Mouse (Mus musculus) embryonic facial prominence, embryonic 14.5 days (tissue): ENCODE measurements around the gene Atp6v0b. TPM values are rescaled to one million over a fixed set of nuclear protein-coding genes. Genes with fewer than 3 reads are reported as not detected.

ENCODE experiments used
- ATAC-seq: fragments of 200-750 bp; cut with Nextera tagmentation; 2 replicates; pipeline ENCODE4 v1.8.0; 2017; ENCODE audit warnings: low read depth, moderate number of reproducible peaks, moderate TSS enrichment
- DNase-seq: peaks from one replicate; pipeline ENCODE4 v3.0.0-alpha.2; 2015; ENCODE audit warnings: low spot score
- H3K27ac ChIP-seq: fragments of 300-500 bp; sonication (generic); replicated peaks from 2 replicates; pipeline ENCODE4 v1.5.1; 2014; ENCODE audit warnings: low read depth, mild to moderate bottlenecking, low read length, moderate library complexity
- H3K27me3 ChIP-seq: fragments of 300-500 bp; sonication (generic); replicated peaks from 2 replicates; pipeline ENCODE4 v1.6.1; 2014; ENCODE audit warnings: low read length; ENCODE audit not compliant: control insufficient read depth, insufficient read depth
- H3K36me3 ChIP-seq: fragments of 300-500 bp; sonication (generic); 2 replicates; pipeline ENCODE4 v1.6.1; 2014; ENCODE audit warnings: low read length, mixed read lengths; ENCODE audit not compliant: control insufficient read depth, insufficient read depth
- H3K4me1 ChIP-seq: fragments of 300-500 bp; sonication (generic); 2 replicates; pipeline ENCODE4 v1.6.1; 2014; ENCODE audit warnings: antibody characterized with exemption, low read length; ENCODE audit not compliant: control insufficient read depth, insufficient read depth
- H3K4me2 ChIP-seq: fragments of 300-500 bp; sonication (generic); 2 replicates; pipeline ENCODE4 v1.6.1; 2014; ENCODE audit warnings: low read depth, mild to moderate bottlenecking, low read length, moderate library complexity, mixed read lengths
- H3K4me3 ChIP-seq: fragments of 300-500 bp; sonication (generic); 2 replicates; pipeline ENCODE4 v1.5.1; 2014; ENCODE audit warnings: low read depth, mild to moderate bottlenecking, low read length
- H3K9ac ChIP-seq: fragments of 300-500 bp; sonication (generic); 2 replicates; pipeline ENCODE4 v1.6.1; 2014; ENCODE audit warnings: low read depth, mild to moderate bottlenecking, low read length, moderate library complexity, mixed read lengths
- H3K9me3 ChIP-seq: fragments of 300-500 bp; sonication (generic); 2 replicates; pipeline ENCODE4 v1.6.1; 2016; ENCODE audit warnings: low read length; ENCODE audit not compliant: control insufficient read depth
- WGBS: fragments of 180-500 bp; shearing (Covaris S2); extraction: QIAGEN DNeasy Blood & Tissue Kit; methylation state at CpG from one replicate; pipeline ENCODE4 v1.1.7; 2014; 5-methylcytosine and 5-hydroxymethylcytosine counted together
- polyA plus RNA-seq: library from polyadenylated mRNA; unstranded; fragments of >200 nt; fragmentation: Nextera tagmentation; extraction: Ambion mirVana; gene quantifications from 2 replicates; pipeline ENCODE4 v1.2.1, GENCODE M21; 2014

Gene Atp6v0b
- polyA plus RNA-seq, 1 experiment from 2014 or later, result 230 TPM

DNA sequence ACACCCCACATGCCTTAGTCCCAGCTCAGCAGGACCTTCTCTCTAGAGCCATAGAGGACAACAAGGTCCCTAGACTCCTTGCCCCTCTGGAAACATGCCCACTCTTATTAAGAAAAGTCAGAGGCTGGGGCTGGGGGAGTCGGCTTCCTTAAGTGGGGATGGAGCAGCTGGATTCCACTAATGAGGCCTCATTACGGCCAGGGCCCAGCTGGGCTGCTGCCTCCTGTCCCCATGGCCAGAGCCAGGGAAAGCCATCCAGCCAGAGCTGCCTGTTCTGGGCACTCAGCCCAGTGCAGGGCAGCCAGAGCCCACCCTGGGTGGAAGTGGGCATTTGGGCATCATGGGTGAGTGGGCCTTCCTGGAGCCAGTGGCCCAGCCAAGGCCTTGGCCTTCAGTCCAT lies 40.1 kb downstream of the Atp6v0b start:
- Histone ChIP-seq H3K4me1 (no peaks in the 10 kb centered on the region), H3K9ac (no peak overlapping the region), H3K27me3 (no peaks in the 10 kb centered on the region), H3K4me2 (no peak overlapping the region), H3K4me3 (no peak overlapping the region), H3K36me3 (no peaks in the 10 kb centered on the region), H3K9me3 (no peaks in the 10 kb centered on the region), H3K27ac (no peak overlapping the region)
- WGBS, result 23% methylated on average over 1 of the region's 2 CpGs
- DNase-seq (peak; percentile 40), ATAC-seq (no peak)

DNA sequence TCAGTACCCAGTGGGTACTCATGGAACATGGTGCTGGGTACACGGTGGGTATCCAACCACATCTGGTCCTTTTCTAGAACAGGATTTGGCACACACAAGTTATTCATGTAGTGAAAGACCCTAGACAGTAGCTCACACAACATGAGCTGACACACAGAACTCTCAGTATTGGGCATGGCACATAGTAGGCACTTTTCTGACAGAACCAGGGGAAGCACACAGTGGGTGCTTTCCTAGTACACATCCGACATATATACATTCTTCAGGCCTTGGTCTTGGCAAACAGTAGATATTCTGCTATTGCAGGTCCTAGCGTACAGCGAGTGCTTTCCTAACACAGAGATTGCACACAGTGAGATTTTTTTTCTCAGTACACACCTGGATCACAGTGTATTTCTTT lies 40.9 kb downstream of the Atp6v0b start:
- 93% methylated on average over 4 of the region's 4 CpGs for WGBS
- H3K27ac ChIP-seq, result no peak overlapping the region
- H3K4me3 ChIP-seq, result no peak overlapping the region
- H3K27me3 ChIP-seq, result no peaks in the 10 kb centered on the region
- no peak overlapping the region for H3K4me2 ChIP-seq
- H3K36me3 ChIP-seq, result no peaks in the 10 kb centered on the region
- no peak overlapping the region for H3K9ac ChIP-seq
- ATAC-seq, result no peak
- no peak for DNase-seq
- no peaks in the 10 kb centered on the region for H3K4me1 ChIP-seq
- H3K9me3 ChIP-seq, result no peaks in the 10 kb centered on the region

DNA sequence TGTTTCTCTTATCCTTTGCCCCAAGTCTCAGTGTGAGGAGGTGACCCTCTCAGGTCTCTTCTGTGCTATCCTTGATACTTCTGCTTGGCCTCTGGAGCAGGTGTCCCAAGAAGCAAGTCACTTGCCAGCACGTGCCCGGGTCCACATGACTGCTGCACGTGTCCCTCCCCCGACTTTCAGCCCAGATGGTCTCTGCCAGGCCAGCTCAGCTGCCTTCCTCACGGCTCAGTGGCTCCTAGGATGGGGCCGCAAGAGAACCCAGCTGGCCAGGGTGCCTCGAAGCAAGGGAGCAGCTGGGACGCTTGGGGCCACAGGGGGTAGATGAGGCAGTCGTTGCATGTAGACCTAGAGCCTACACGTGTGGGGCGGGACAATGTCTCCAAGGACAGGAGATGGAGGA lies 41.8 kb downstream of the Atp6v0b start:
- DNase-seq, result no peak
- Histone ChIP-seq H3K36me3 (no peaks in the 10 kb centered on the region), H3K27me3 (no peaks in the 10 kb centered on the region), H3K9me3 (no peaks in the 10 kb centered on the region), H3K4me1 (no peaks in the 10 kb centered on the region), H3K4me2 (no peak overlapping the region), H3K9ac (no peak overlapping the region), H3K4me3 (no peak overlapping the region), H3K27ac (no peak overlapping the region)
- no peak; the same call in 1 of the 2 replicates for ATAC-seq
- 83% methylated on average over 10 of the region's 11 CpGs for WGBS

DNA sequence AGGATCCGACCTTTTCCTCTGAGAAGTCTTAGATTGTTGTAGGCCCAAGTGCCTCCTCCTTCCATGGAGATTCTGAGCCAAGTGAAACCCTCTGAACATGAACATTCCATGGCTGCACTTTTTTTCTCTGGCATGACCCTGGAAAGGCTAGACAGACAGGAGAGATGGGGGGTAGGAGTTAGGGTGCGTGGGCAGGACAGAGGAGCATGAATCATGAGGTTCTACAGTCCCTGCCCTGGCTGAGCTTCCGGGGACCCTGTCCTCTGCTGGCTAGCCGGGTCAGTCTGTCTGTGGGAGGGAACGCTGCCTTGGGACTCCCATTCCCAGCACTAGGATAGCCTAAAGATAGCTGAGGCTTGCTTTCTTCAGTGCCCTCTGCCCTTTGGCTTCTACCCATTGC lies 42.7 kb downstream of the Atp6v0b start:
- DNase-seq, result no peak
- H3K9ac ChIP-seq, result no peak overlapping the region
- no peak for ATAC-seq
- H3K4me1 ChIP-seq, result no peaks in the 10 kb centered on the region
- no peaks in the 10 kb centered on the region for H3K9me3 ChIP-seq
- H3K27ac ChIP-seq, result no peak overlapping the region
- 91% methylated on average over 5 of the region's 5 CpGs for WGBS
- no peak overlapping the region for H3K4me3 ChIP-seq
- H3K4me2 ChIP-seq, result no peak overlapping the region
- no peaks in the 10 kb centered on the region for H3K36me3 ChIP-seq
- no peaks in the 10 kb centered on the region for H3K27me3 ChIP-seq

DNA sequence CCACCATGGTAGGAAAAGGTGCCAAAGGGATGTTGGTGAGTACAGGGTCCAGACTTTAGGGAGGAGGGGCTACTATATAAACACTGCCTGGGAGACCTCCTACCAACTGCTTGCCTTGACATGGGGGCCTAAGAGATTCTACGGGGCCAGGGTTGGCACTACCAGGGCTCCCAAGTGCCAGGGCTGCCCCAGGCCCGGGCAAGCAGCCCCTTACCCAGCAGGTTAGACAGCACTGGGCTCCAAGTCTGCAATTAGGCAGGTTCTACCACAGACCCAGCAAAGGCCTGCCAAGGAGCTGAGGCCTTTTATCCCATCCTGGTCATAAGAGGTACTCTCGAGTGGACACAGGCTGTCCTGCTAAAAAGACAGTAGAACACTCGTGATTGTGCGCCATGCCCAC lies 44.0 kb downstream of the Atp6v0b start:
- DNase-seq (no peak), ATAC-seq (no peak)
- WGBS, result 93% methylated on average over 5 of the region's 5 CpGs
- Histone ChIP-seq H3K9me3 (no peaks in the 10 kb centered on the region), H3K27me3 (no peaks in the 10 kb centered on the region), H3K9ac (no peak overlapping the region), H3K27ac (no peak overlapping the region), H3K4me1 (no peaks in the 10 kb centered on the region), H3K36me3 (no peaks in the 10 kb centered on the region), H3K4me3 (no peak overlapping the region), H3K4me2 (no peak overlapping the region)

DNA sequence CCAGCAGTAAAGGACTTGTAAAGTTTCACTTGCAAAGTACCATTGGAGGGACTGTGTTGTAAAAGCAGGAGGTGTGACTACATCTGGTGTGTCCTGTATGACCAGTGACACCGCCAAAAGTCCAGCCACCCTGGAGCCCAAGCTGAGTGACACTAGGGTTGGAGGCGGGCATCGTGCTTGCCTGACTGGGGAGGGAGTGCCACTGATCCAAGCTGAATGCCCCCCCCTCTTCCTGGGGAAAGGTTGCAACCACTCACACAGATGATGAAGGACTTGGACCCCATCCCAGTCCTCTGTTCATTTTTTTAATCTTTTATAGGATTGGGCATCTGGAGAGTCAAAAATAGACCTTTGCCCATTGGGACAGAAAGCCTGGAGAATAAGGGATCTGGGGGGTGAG lies 45.6 kb downstream of the Atp6v0b start:
- ATAC-seq (no peak), DNase-seq (no peak)
- peaks cover 4% of the 10 kb centered on the region; the same call in 1 of the 2 replicates for H3K4me1 ChIP-seq
- no peak overlapping the region for H3K4me2 ChIP-seq
- H3K9ac ChIP-seq, result no peak overlapping the region
- H3K27me3 ChIP-seq, result no peaks in the 10 kb centered on the region
- no peak overlapping the region for H3K4me3 ChIP-seq
- no peaks in the 10 kb centered on the region for H3K9me3 ChIP-seq
- H3K36me3 ChIP-seq, result no peaks in the 10 kb centered on the region
- H3K27ac ChIP-seq, result no peak overlapping the region
- 79% methylated on average over 3 of the region's 3 CpGs for WGBS

DNA sequence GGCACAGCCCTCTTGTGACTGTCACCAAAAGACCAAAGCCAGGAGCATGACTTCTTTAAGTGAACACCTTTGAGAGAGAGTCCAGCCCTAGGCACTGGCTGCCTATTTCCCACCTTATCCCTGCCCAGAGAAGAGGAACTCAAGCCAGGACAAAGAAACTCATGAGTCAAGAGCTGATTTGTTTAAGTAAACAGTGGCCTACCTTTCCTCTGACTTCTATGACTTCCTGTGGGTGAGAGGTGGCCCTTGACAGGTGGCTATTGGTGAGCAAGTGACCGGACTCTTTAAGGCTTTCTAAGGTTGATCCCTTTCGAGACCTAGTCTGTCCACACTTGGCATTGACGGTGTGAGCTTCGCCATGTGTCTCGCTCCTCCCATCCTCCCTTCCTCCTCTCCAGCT lies 46.3 kb downstream of the Atp6v0b start:
- Histone ChIP-seq H3K4me3 (no peak overlapping the region), H3K4me2 (no peak overlapping the region), H3K9me3 (no peaks in the 10 kb centered on the region), H3K27ac (no peak overlapping the region), H3K9ac (no peak overlapping the region), H3K27me3 (no peaks in the 10 kb centered on the region), H3K4me1 (peaks cover 5% of the 10 kb centered on the region; the same call in 1 of the 2 replicates), H3K36me3 (no peaks in the 10 kb centered on the region)
- ATAC-seq (no peak), DNase-seq (no peak)
- WGBS, result 94% methylated on average over 5 of the region's 5 CpGs

DNA sequence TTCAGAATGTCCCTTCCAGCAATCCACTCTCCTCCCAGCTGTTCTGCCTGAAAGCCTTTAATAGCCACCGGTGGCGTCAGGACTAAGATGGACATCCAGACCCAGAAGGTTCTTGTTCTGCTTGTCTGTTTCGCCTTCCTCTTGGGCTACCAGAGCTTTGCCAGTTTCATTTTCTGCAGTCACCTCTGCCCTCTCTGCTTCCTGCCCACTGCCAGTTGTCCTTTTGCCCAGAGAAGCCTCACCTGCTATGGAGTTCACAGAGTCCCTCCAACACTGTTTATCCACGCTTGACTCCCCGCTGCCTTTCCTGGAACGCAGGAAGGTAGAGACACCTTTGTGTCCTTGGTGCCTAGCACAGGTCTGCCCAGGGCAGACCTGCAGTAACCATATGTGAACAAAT lies 47.8 kb downstream of the Atp6v0b start:
- Histone ChIP-seq H3K36me3 (no peaks in the 10 kb centered on the region), H3K9ac (no peak overlapping the region), H3K9me3 (no peaks in the 10 kb centered on the region), H3K27me3 (no peaks in the 10 kb centered on the region), H3K4me2 (no peak overlapping the region), H3K27ac (no peak overlapping the region), H3K4me1 (peaks cover 5% of the 10 kb centered on the region; the same call in 1 of the 2 replicates), H3K4me3 (no peak overlapping the region)
- DNase-seq, result no peak
- 75% methylated on average over 6 of the region's 6 CpGs for WGBS
- no peak for ATAC-seq

DNA sequence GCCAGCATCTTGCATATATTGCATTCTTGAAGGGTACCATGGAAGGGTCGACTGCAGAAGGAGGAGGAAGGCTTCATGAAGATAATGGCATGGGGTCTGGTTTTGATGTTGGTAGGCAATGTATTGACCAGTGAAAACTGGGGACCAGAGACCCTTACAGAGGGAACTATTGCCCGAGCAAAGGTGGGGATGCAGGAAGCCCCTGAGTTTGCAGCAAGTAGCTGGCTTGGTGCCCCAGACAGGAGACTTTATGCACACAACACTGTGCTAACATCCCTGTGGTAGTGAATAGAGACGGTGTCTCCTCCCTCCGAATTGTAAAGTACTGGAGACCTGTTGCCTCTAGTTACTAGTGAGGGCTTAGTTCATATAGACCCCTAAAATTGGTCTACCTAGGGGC lies 49.9 kb downstream of the Atp6v0b start:
- Histone ChIP-seq H3K36me3 (no peaks in the 10 kb centered on the region), H3K9me3 (no peaks in the 10 kb centered on the region), H3K4me2 (no peak overlapping the region), H3K4me1 (peaks cover 5% of the 10 kb centered on the region; the same call in 1 of the 2 replicates), H3K9ac (no peak overlapping the region), H3K27me3 (no peaks in the 10 kb centered on the region), H3K27ac (no peak overlapping the region), H3K4me3 (no peak overlapping the region)
- DNase-seq (no peak), ATAC-seq (no peak)
- whole genome bisulfite sequencing, result 68% methylated on average over 4 of the region's 4 CpGs
